Mouse (Mus musculus) hindbrain, embryonic 13.5 days (tissue): ENCODE measurements around the gene Vmn2r6. TPM values are rescaled to one million over a fixed set of nuclear protein-coding genes. Genes with fewer than 3 reads are reported as not detected.
"Not testable (repeated sequence)": the region's sequence is repeated elsewhere in the genome, so short reads cannot be mapped to it uniquely, and the experiment has no call there.

Source experiments
- ATAC-seq: fragments of 200-750 bp; cut with Nextera tagmentation; 2 replicates; pipeline ENCODE4 v1.8.0; 2017; ENCODE audit warnings: moderate TSS enrichment; ENCODE audit not compliant: low FRiP score
- H3K27ac ChIP-seq: fragments of 300-500 bp; sonication (generic); 2 replicates; pipeline ENCODE4 v1.5.1; 2015; ENCODE audit warnings: inconsistent platforms, mild to moderate bottlenecking, moderate library complexity
- H3K27me3 ChIP-seq: fragments of 300-500 bp; sonication (generic); 2 replicates; pipeline ENCODE4 v1.6.1; 2015; ENCODE audit warnings: mild to moderate bottlenecking, inconsistent platforms
- H3K36me3 ChIP-seq: fragments of 300-500 bp; sonication (generic); 2 replicates; pipeline ENCODE4 v1.6.1; 2015; ENCODE audit warnings: mild to moderate bottlenecking, inconsistent platforms
- H3K4me1 ChIP-seq: fragments of 300-500 bp; sonication (generic); replicated peaks from 2 replicates; pipeline ENCODE4 v1.6.1; 2015; ENCODE audit warnings: inconsistent platforms
- H3K4me2 ChIP-seq: fragments of 300-500 bp; sonication (generic); 2 replicates; pipeline ENCODE4 v1.6.1; 2015; ENCODE audit warnings: inconsistent platforms, mild to moderate bottlenecking, moderate library complexity
- H3K4me3 ChIP-seq: fragments of 300-500 bp; sonication (generic); 2 replicates; pipeline ENCODE4 v1.5.1; 2015; ENCODE audit warnings: mild to moderate bottlenecking, inconsistent platforms
- H3K9ac ChIP-seq: fragments of 300-500 bp; sonication (generic); 2 replicates; pipeline ENCODE4 v1.6.1; 2015; ENCODE audit warnings: mild to moderate bottlenecking, inconsistent platforms
- H3K9me3 ChIP-seq: fragments of 300-500 bp; sonication (generic); 2 replicates; pipeline ENCODE4 v1.6.1; 2016; ENCODE audit warnings: inconsistent platforms
- WGBS: fragments of 180-500 bp; shearing (Covaris S2); methylation state at CpG from one replicate; pipeline ENCODE4 v1.1.7; 2015; 5-methylcytosine and 5-hydroxymethylcytosine counted together
- polyA plus RNA-seq: library from polyadenylated mRNA; unstranded; fragments of >200 nt; fragmentation: Nextera tagmentation; extraction: Ambion mirVana; gene quantifications from 2 replicates; pipeline ENCODE4 v1.2.1, GENCODE M21; 2015

Vmn2r6 gene
- polyA plus RNA-seq, result not detected in 2 replicates

DNA sequence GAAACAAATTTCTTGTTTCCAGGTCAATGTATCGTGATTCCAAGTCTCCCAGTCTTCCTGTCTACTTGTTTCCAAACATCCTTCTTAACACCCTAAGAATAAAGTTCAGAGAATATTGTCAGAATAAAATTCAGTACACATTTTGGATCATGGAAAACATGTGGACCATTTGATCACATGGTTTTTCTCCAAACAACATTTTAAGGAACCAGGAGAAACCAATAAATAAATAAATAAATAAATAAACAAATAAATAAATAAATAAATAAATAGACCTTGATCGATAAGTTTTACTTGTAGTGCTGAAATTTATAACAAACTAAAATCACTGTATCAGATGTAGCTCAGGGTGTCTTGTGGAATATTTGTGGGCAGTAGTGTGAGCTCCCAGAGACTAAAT lies at the start of gene Vmn2r6:
Gene Vmn2r6, minus strand, starts transcription at position 101 of the 400 bp plus-strand sequence.
- not testable (repeated sequence) for H3K9ac ChIP-seq, H3K4me1 ChIP-seq, H3K4me3 ChIP-seq, H3K9me3 ChIP-seq, H3K36me3 ChIP-seq, H3K4me2 ChIP-seq, H3K27me3 ChIP-seq, ATAC-seq, H3K27ac ChIP-seq
- WGBS, result 94% methylated on average over 2 of the region's 2 CpGs

DNA sequence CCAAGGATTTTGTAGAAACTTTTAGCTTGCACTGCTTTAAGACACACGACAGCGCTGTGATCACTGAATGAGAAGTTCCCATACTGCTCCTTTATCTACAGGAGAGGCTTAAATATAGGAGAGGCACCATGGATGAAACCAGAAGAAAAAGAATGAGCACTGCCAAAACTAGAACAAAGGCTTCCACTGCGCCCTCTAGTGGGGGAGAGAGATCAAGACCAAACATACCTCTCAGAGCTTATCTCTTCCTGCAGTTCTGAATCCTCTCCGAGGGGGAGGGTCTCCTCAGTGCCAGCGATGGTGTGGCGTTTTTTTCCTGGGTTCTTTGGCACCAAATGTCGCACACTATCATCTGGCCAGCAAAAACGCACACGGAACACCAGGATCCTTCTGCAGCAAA lies 22.0 kb upstream of the Vmn2r6 start:
- H3K9me3 ChIP-seq, result no peaks in the 10 kb centered on the region
- ATAC-seq, result no peak
- H3K27me3 ChIP-seq, result no peaks in the 10 kb centered on the region
- no peak overlapping the region for H3K4me3 ChIP-seq
- H3K4me2 ChIP-seq, result no peak overlapping the region
- 71% methylated on average over 9 of the region's 9 CpGs for WGBS
- H3K4me1 ChIP-seq, result no peaks in the 10 kb centered on the region
- no peak overlapping the region for H3K9ac ChIP-seq
- no peak overlapping the region for H3K27ac ChIP-seq
- H3K36me3 ChIP-seq, result no peaks in the 10 kb centered on the region

DNA sequence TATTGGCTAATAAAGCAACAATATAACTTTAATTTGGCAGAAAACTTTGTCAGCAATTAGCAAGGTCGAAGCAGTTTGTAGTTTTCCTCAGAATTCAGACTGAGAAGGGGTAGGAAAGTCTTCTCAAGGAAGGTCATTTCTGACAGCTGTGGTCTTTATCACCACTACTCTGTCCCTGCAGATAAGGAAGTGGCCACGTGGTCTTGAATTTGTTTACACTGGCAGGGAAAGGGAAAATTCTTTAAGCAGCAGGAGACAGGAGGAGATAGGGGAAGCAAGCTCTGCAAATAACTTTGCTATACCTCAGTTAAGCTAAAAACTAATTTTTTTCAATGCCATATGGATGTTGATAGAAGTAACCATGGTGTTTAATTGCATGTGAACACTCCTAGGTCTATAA lies 3.2 kb upstream of the Vmn2r6 start:
- H3K9ac ChIP-seq, H3K27me3 ChIP-seq, H3K4me1 ChIP-seq, H3K36me3 ChIP-seq, H3K4me2 ChIP-seq, ATAC-seq, H3K27ac ChIP-seq, H3K4me3 ChIP-seq, H3K9me3 ChIP-seq: not testable (repeated sequence)
- WGBS, result 62% methylated on average over 2 of the region's 2 CpGs

DNA sequence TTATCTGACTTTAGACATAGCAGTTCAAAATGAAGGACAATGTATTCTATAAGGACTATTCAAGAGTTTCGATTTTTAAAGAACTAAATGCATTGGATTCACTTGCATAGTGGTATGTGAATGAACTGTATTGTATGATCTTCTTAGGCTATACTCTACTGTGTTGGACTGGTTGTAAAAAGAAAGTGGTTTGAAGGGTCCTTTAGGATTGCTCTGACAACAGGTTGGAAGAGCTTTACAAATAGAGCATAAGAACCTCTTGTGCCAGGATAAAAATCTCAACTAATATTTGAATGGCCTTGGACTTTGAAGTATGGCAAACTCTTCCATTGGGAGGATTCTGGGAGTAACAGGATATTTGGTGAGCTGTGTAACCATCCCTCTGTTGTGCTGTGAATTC lies 42.0 kb downstream of the Vmn2r6 start:
- H3K27ac ChIP-seq, H3K4me2 ChIP-seq, ATAC-seq, H3K9me3 ChIP-seq, H3K4me3 ChIP-seq, H3K36me3 ChIP-seq, H3K27me3 ChIP-seq, H3K4me1 ChIP-seq, H3K9ac ChIP-seq: not testable (repeated sequence)
- WGBS, result 86% methylated on average over 1 of the region's 1 CpGs

DNA sequence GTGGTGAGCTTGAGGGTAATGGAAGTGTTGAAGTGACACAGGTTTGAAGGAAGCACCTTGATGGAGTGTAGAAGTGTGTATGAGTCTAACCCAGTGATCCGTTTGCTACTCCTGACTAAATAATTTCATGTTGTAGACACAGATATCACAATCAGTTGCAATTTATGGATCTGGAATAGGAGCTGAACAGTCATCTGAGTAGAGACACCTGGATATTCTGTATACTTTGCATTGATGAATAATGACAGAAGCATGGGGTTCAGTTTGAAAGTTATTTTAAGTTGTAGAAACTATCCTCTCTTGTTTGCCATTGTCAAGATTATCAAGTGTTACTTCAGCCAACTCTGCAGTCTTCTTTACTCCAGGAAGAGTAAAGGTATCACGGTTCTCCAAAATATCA lies 55.9 kb downstream of the Vmn2r6 start, which contains the start of gene Vmn2r5:
Gene Vmn2r5, minus strand, starts transcription at position 101 of the 400 bp plus-strand sequence.
- not testable (repeated sequence) for H3K4me2 ChIP-seq, H3K27me3 ChIP-seq, H3K4me3 ChIP-seq, H3K36me3 ChIP-seq, H3K9ac ChIP-seq, ATAC-seq, H3K4me1 ChIP-seq, H3K27ac ChIP-seq, H3K9me3 ChIP-seq
- 100% methylated on average over 1 of the region's 2 CpGs for WGBS

Other genes starting within 250 kb of the Vmn2r6 start
- gene Vmn2r4, start 150.5 kb downstream of the Vmn2r6 start, polyA plus RNA-seq, result not detected in 2 replicates
- not detected in 2 replicates for gene Vmn2r5, start 56.0 kb downstream of the Vmn2r6 start, polyA plus RNA-seq